ENCODE assay signal across 21 mouse cellular contexts in genomic region chr2:120167763-120168162, GRCm38 (mm10). TPM values are rescaled to one million over a fixed set of nuclear protein-coding genes. Genes with fewer than 3 reads are reported as not detected.
DNase-seq lines count a peak whose midpoint lies in the region; ATAC-seq and TF ChIP-seq lines count a peak whose summit lies in the region.
"Had no signal": no experiment of that assay in that cellular context is flagged by ENCODE, and none has a peak within 500 bp of the region (broad histone marks: within the 10 kb centered on the region; RNA-seq: fewer than 3 reads in every experiment).

No protein-coding gene starts in this region.

- H3K4me3 ChIP-seq in intestine, embryonic 16.5 days (ENCODE audit: low read length) = no peak overlapping the region
- H3K4me3 ChIP-seq in intestine, embryonic 15.5 days (replicated peaks) = no peak overlapping the region
- H3K4me3 ChIP-seq in intestine, postnatal 0 days (ENCODE audit: low read depth, low read length) = no peak overlapping the region
- H3K4me3 ChIP-seq in small intestine, adult 2 months (ENCODE audit: low read depth, low read length) = no peak overlapping the region

- 85% methylated on average over 8 of the region's 8 CpGs for WGBS in intestine, embryonic 16.5 days
- WGBS in intestine, embryonic 15.5 days = 83% methylated on average over 8 of the region's 8 CpGs
- WGBS in intestine, postnatal 0 days = 55% methylated on average over 8 of the region's 8 CpGs
- 38% methylated on average over 8 of the region's 8 CpGs for WGBS in small intestine, adult 2 months

- peak; percentile 55; the same call in 1 of the 2 replicates for ATAC-seq in intestine, embryonic 16.5 days
- ATAC-seq in intestine, embryonic 15.5 days = no peak
- ATAC-seq in intestine, postnatal 0 days = peak; percentile 88
- ATAC-seq: activated CD4-positive, CD25-positive, alpha-beta regulatory T cell, adult 4 months; CD4-positive, CD25-positive, alpha-beta regulatory T cell, adult 4 months; Patski had no signal

- intact Hi-C loops in heart, postnatal 10 days (cut with DNase I) = loop anchor here (2.0 kb wide), 1 partner anchor 73 kb away; no protein-coding TSS in a partner anchor
- intact Hi-C loops in gastrocnemius, postnatal 36 days (cut with DNase I) = no loop called here

- no peak overlapping the region for H3K9ac ChIP-seq in intestine, embryonic 16.5 days (ENCODE audit: low read depth, low read length)
- no peak overlapping the region for H3K9ac ChIP-seq in intestine, embryonic 15.5 days
- H3K9ac ChIP-seq in intestine, postnatal 0 days (ENCODE audit: low read depth, low read length) = no peak overlapping the region

- H3K27me3 ChIP-seq in intestine, embryonic 16.5 days (replicated peaks; ENCODE audit: control insufficient read depth, insufficient read depth, low read length) = no peaks in the 10 kb centered on the region
- H3K27me3 ChIP-seq in intestine, embryonic 15.5 days (replicated peaks) = no peaks in the 10 kb centered on the region
- H3K27me3 ChIP-seq in intestine, postnatal 0 days (replicated peaks; ENCODE audit: control insufficient read depth, insufficient read depth, low read length) = no peaks in the 10 kb centered on the region
- no peaks in the 10 kb centered on the region for H3K27me3 ChIP-seq in small intestine, adult 2 months (ENCODE audit: control insufficient read depth, insufficient read depth, low read length)
- H3K27me3 ChIP-seq: Patski had no signal

- DNase-seq in heart, adult 11 months = peak; percentile 83
- DNase-seq in heart, postnatal 10 days = no peak
- DNase-seq in urinary bladder, postnatal 36 days (ENCODE audit: low spot score in 2 of 2) = no peak
- DNase-seq in gastrocnemius, postnatal 36 days = no peak
- DNase-seq: adrenal gland, adult 2 months; adrenal gland, adult 8-10 months; adrenal gland, postnatal 10 days; adrenal gland, postnatal 14 days; adrenal gland, postnatal 25 days; adrenal gland, postnatal 36 days; B cell, adult 2 months; cerebellum, adult 11 months; cerebellum, adult 11-12 months had no signal

- no peak overlapping the region for H3K27ac ChIP-seq in intestine, embryonic 16.5 days (ENCODE audit: low read length)
- no peak overlapping the region for H3K27ac ChIP-seq in intestine, embryonic 15.5 days
- peak overlapping the region; percentile 66 for H3K27ac ChIP-seq in intestine, postnatal 0 days (ENCODE audit: low read depth, low read length)
- peak overlapping the region; percentile 59 for H3K27ac ChIP-seq in small intestine, adult 2 months (ENCODE audit: insufficient read depth, low read depth, low read length)

- H3K36me3 ChIP-seq in intestine, embryonic 16.5 days (ENCODE audit: control insufficient read depth, insufficient read depth, low read length) = no peaks in the 10 kb centered on the region
- no peaks in the 10 kb centered on the region for H3K36me3 ChIP-seq in intestine, embryonic 15.5 days
- H3K36me3 ChIP-seq in intestine, postnatal 0 days (ENCODE audit: control insufficient read depth, insufficient read depth) = no peaks in the 10 kb centered on the region
- H3K36me3 ChIP-seq in small intestine, adult 2 months (ENCODE audit: control insufficient read depth, insufficient read depth, low read length) = no peaks in the 10 kb centered on the region
- H3K36me3 ChIP-seq: G1E had no signal

- H3K4me2 ChIP-seq in intestine, embryonic 16.5 days (ENCODE audit: low read depth, low read length) = no peak overlapping the region
- H3K4me2 ChIP-seq in intestine, embryonic 15.5 days (replicated peaks) = no peak overlapping the region
- H3K4me2 ChIP-seq in intestine, postnatal 0 days (replicated peaks; ENCODE audit: low read depth) = no peak overlapping the region

- TF ChIP-seq CTCF in intestine, postnatal 0 days (IDR thresholded peaks at IDR 0.05; ENCODE audit: low read depth) = no peak
- no peak for TF ChIP-seq CTCF in small intestine, adult 2 months (IDR thresholded peaks at IDR 0.05; ENCODE audit: extremely low read depth, insufficient read length, insufficient replicate concordance, low read depth, low read length)

- no peaks in the 10 kb centered on the region for H3K4me1 ChIP-seq in intestine, embryonic 16.5 days (ENCODE audit: control insufficient read depth, insufficient read depth, low read length)
- H3K4me1 ChIP-seq in intestine, embryonic 15.5 days (replicated peaks) = no peaks in the 10 kb centered on the region
- 0 out of 2 replicates have a peak, but pooled peaks cover 6% of the 10 kb centered on the region for H3K4me1 ChIP-seq in intestine, postnatal 0 days (replicated peaks; ENCODE audit: control insufficient read depth, insufficient read depth, low read length)
- H3K4me1 ChIP-seq in small intestine, adult 2 months (ENCODE audit: control insufficient read depth, insufficient read depth, insufficient read length, low read length) = peaks cover 21% of the 10 kb centered on the region

- TF ChIP-seq POLR2A in small intestine, adult 2 months (IDR thresholded peaks at IDR 0.05; ENCODE audit: low read depth, low read length) = no peak

- H3K9me3 ChIP-seq in intestine, embryonic 16.5 days (ENCODE audit: control insufficient read depth, low read length) = no peaks in the 10 kb centered on the region
- H3K9me3 ChIP-seq in intestine, embryonic 15.5 days = no peaks in the 10 kb centered on the region
- no peaks in the 10 kb centered on the region for H3K9me3 ChIP-seq in intestine, postnatal 0 days (ENCODE audit: control insufficient read depth)
- H3K9me3 ChIP-seq: G1E had no signal

RNA-seq across cellular contexts. Expression of gene Ehd4, which starts 13.4 kb away (rescaled TPM):
- 100 to 1,000 TPM; 514 to 538 TPM for total RNA-seq in heart, postnatal 10 days (2021)
- polyA plus RNA-seq in intestine, embryonic 16.5 days (2015; fragmentation: Nextera tagmentation; extraction: Ambion mirVana) = 46.0 and 51.7 TPM in 2 replicates
- 50.0 and 50.1 TPM in 2 replicates for polyA plus RNA-seq in intestine, embryonic 15.5 days (2015; fragmentation: Nextera tagmentation; extraction: Ambion mirVana)
- 70.0 and 74.9 TPM in 2 replicates for polyA plus RNA-seq in intestine, postnatal 0 days (2015; fragmentation: Nextera tagmentation; extraction: Ambion mirVana)
- 19.6 and 30.7 TPM in 2 replicates for polyA plus RNA-seq in small intestine, adult 2 months (2012; rRNA removed)
- 10 to 100 TPM; 35.9 to 40.7 TPM for total RNA-seq in gastrocnemius, postnatal 36 days (2021)

Comparison
In these comparisons a context has a peak if more than half of its experiments do, and no peak if none do; other contexts are left out.
1. H3K27ac ChIP-seq: peak in intestine, postnatal 0 days (single experiment) and small intestine, adult 2 months (single experiment); none in intestine, embryonic 16.5 days (single experiment) and intestine, embryonic 15.5 days (single experiment).